Mouse (Mus musculus) limb, embryonic 15.5 days (tissue): ENCODE results near the gene 4930430F08Rik. TPM values are rescaled to one million over a fixed set of nuclear protein-coding genes. Genes with fewer than 3 reads are reported as not detected.

Source experiments
- ATAC-seq: fragments of 200-750 bp; cut with Nextera tagmentation; 2 replicates; pipeline ENCODE4 v1.8.0; 2017; ENCODE audit warnings: low read depth, moderate TSS enrichment; ENCODE audit not compliant: insufficient number of reproducible peaks, low FRiP score, low TSS enrichment
- H3K27ac ChIP-seq: fragments of 300-500 bp; sonication (generic); 2 replicates; pipeline ENCODE4 v1.5.1; 2015; ENCODE audit warnings: moderate library complexity, mild to moderate bottlenecking, inconsistent platforms
- H3K27me3 ChIP-seq: fragments of 300-500 bp; sonication (generic); 2 replicates; pipeline ENCODE4 v1.6.1; 2015; ENCODE audit warnings: inconsistent platforms
- H3K36me3 ChIP-seq: fragments of 300-500 bp; sonication (generic); 2 replicates; pipeline ENCODE4 v1.6.1; 2015; ENCODE audit warnings: inconsistent platforms
- H3K4me1 ChIP-seq: fragments of 300-500 bp; sonication (generic); 2 replicates; pipeline ENCODE4 v1.6.1; 2015; ENCODE audit warnings: inconsistent platforms
- H3K4me2 ChIP-seq: fragments of 300-500 bp; sonication (generic); 2 replicates; pipeline ENCODE4 v1.6.1; 2015; ENCODE audit warnings: mild to moderate bottlenecking, inconsistent platforms
- H3K4me3 ChIP-seq: fragments of 300-500 bp; sonication (generic); 2 replicates; pipeline ENCODE4 v1.5.1; 2015; ENCODE audit warnings: mild to moderate bottlenecking, inconsistent platforms
- H3K9ac ChIP-seq: fragments of 300-500 bp; sonication (generic); 2 replicates; pipeline ENCODE4 v1.6.1; 2015; ENCODE audit warnings: inconsistent platforms
- H3K9me3 ChIP-seq: fragments of 300-500 bp; sonication (generic); 2 replicates; pipeline ENCODE4 v1.6.1; 2016; ENCODE audit warnings: inconsistent platforms
- WGBS: fragments of 180-500 bp; shearing (Covaris S2); methylation state at CpG from one replicate; pipeline ENCODE4 v1.1.7; 2015; 5-methylcytosine and 5-hydroxymethylcytosine counted together
- polyA plus RNA-seq: library from polyadenylated mRNA; unstranded; fragments of >200 nt; fragmentation: Nextera tagmentation; extraction: Ambion mirVana; gene quantifications from 2 replicates; pipeline ENCODE4 v1.2.1, GENCODE M21; 2015

The 4930430F08Rik gene
- 10.2 and 10.8 TPM in 2 replicates for polyA plus RNA-seq

DNA sequence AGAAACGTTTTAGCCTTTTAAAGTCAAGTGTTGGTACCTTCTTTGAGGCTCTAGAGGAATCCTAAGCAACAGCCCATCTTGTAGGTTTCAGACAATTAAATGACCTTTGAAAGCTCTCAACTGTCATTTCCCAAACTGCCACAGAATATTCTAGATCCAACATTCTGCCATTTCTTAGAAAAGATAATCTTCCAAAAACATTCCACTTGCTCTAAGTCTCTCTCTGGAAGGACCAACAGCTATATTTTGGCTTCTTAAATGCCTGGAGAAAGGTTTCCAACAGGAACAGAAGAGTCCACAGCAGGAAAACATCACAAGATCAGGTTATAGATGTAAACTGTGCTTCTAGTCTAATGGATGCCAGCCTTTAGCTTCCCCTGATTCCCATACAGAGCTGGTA, at the start of gene 4930430F08Rik, which contains the start of gene 1700017N19Rik:
TSS of gene 4930430F08Rik (minus strand) at position 101 of the 400 bp plus-strand sequence.
TSS of gene 1700017N19Rik (plus strand) at position 162 of the 400 bp plus-strand sequence.
- Histone ChIP-seq H3K9ac (no peak within 1 kb of the TSS), H3K9me3 (no peaks in the 10 kb centered on the region), H3K27ac (no peak within 1 kb of the TSS), H3K27me3 (no peaks in the 10 kb centered on the region), H3K4me2 (peak within 1 kb of the TSS; percentile 63), H3K36me3 (no peaks in the 10 kb centered on the region), H3K4me1 (no peaks in the 10 kb centered on the region), H3K4me3 (peak within 1 kb of the TSS; percentile 81)
- ATAC-seq, result no peak
- WGBS, result 70% methylated on average over 1 of the region's 1 CpGs

DNA sequence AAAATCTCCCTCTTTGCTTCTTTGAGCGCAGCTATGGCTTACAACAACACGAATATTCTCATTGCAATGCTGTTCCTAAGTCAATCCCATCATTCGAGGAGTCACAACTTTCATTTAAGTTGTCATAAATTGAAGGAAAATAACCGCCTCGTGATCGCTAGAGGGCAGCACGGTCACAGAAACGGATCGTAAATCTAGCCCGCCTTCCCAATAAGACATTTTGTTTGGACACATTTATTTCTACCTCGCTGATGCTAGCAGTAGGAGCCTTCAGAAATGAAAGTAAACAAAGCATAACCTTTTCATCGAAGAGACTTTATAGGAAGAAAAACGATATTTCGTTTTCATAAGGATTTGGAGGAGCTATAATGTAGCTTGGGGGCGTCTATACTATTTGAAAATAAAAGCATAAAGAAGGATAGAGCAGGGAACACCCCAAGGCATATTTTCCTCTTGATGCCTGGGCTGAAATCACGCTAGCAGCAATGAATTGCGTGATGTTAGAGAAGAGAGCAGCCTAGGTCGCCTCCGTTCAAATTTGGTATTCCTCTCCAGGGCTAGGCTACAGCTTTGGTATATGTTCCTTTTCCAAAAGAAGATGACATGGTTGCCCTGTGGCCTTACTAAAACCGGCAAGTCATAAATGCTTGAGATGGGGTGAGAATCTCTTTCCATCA, 39.7 kb upstream of the 4930430F08Rik start:
- 25% methylated on average over 20 of the region's 20 CpGs for whole genome bisulfite sequencing
- no peak for ATAC-seq
- H3K36me3 ChIP-seq, result no peaks in the 10 kb centered on the region
- no peaks in the 10 kb centered on the region for H3K27me3 ChIP-seq
- H3K27ac ChIP-seq, result no peak overlapping the region
- peak overlapping the region; percentile 15; the same call in 1 of the 2 replicates for H3K4me3 ChIP-seq
- H3K4me2 ChIP-seq, result peak overlapping the region; percentile 27; the same call in 1 of the 2 replicates
- no peaks in the 10 kb centered on the region for H3K4me1 ChIP-seq
- H3K9me3 ChIP-seq, result no peaks in the 10 kb centered on the region
- no peak overlapping the region for H3K9ac ChIP-seq

DNA sequence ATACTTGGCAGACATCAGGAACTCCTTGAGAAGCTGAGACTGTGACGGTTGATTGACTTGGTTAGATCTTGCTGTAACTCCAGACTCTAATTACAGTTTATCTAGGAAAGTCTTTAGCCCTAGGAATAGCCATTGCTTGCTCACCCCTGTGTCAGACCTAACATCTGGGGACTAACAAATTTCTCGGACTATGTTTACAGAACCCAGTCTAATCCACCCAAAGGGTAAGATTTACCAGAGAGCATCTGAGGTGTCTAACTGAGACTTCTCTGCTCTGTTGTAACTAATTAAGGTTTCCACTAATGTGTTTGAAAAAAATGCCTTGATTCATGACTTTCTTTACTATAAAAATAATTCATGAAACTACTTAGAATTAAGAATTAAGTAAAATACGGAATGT, 32.3 kb upstream of the 4930430F08Rik start:
- H3K27ac ChIP-seq, result no peak overlapping the region
- H3K9me3 ChIP-seq, result no peaks in the 10 kb centered on the region
- H3K4me2 ChIP-seq, result no peak overlapping the region
- H3K27me3 ChIP-seq, result no peaks in the 10 kb centered on the region
- no peaks in the 10 kb centered on the region for H3K4me1 ChIP-seq
- 63% methylated on average over 3 of the region's 3 CpGs for WGBS
- H3K4me3 ChIP-seq, result no peak overlapping the region
- no peaks in the 10 kb centered on the region for H3K36me3 ChIP-seq
- no peak overlapping the region for H3K9ac ChIP-seq
- no peak for ATAC-seq

DNA sequence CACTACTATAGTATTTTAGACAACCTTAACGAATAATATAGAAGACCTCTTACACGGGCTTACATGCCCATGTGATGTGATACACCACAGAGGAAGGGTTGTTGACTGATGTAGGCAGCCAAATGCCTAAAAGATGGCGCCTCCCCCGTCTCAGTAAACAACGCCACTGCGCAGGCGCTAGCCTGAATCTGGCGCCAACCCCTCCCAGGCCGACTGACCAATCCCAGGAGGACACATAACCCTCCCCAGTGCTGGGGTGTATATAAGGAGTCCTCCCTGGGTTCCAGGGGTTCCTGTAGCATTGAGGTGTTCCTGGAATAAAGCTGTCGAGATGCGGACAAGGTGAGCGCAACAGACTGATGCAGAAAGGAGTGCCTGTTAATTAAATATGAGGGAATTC, 29.8 kb upstream of the 4930430F08Rik start:
- Histone ChIP-seq H3K36me3 (no peaks in the 10 kb centered on the region), H3K27ac (no peak overlapping the region), H3K27me3 (no peaks in the 10 kb centered on the region), H3K4me3 (no peak overlapping the region), H3K9ac (no peak overlapping the region), H3K9me3 (no peaks in the 10 kb centered on the region), H3K4me1 (no peaks in the 10 kb centered on the region), H3K4me2 (no peak overlapping the region)
- no peak for ATAC-seq
- WGBS, result 90% methylated on average over 12 of the region's 12 CpGs

DNA sequence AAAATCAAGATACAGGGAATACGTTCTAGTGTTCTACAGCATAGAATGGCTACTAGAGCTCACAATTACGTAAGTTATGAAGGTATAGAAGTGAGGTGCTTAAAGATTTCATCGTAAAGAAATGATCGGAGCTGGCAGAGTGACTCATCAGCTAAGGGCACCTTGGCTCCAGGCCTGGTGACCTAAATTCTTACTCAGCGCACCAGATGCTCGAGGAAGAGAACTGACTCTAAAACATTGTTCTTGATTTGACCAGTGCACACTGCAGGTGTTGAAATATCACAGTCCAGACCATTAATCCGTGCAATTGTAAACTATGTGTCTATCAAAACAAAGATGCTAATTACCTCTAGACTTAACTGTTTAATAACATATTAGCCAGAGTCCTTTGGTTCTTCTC, 29.3 kb upstream of the 4930430F08Rik start:
- Histone ChIP-seq H3K27me3 (no peaks in the 10 kb centered on the region), H3K4me3 (no peak overlapping the region), H3K27ac (no peak overlapping the region), H3K4me2 (no peak overlapping the region), H3K9me3 (no peaks in the 10 kb centered on the region), H3K9ac (no peak overlapping the region), H3K36me3 (no peaks in the 10 kb centered on the region), H3K4me1 (no peaks in the 10 kb centered on the region)
- no peak for ATAC-seq
- 80% methylated on average over 7 of the region's 7 CpGs for WGBS

DNA sequence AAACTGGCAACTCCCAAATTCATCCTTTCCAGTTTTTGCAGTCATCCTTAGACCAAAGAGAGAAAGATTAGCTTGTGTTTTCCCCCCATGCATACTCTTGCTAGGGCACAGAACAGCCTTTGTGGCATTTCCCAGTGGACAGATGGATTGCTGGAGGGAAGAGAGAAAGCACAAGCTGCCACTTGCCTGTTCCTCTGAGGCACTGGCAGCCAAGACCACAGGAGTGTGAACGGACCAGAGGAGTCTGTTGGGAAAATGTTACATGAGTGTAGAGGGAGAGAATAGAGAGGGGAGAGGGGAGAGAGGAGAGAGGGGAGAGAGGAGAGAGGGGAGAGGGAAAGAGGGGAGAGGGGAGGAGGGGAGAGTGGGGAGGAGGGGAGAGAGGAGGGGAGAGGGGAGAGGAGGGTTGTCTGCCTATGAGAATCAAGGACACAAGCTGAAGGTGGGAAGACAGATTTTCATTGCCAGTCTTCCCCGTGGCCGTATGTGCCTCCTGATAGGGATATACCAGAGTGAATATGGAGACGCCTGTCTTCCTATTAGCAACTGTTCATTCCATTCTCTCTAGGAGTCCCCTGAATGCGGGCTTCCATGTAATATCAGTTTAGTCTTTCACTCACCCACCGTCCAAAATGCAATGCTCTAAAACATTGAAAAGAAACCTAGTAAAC, 27.1 kb upstream of the 4930430F08Rik start:
- H3K4me2 ChIP-seq, result no peak overlapping the region
- no peaks in the 10 kb centered on the region for H3K36me3 ChIP-seq
- ATAC-seq, result no peak
- no peak overlapping the region for H3K27ac ChIP-seq
- no peaks in the 10 kb centered on the region for H3K27me3 ChIP-seq
- 64% methylated on average over 6 of the region's 6 CpGs for WGBS
- H3K4me3 ChIP-seq, result no peak overlapping the region
- H3K9ac ChIP-seq, result no peak overlapping the region
- no peaks in the 10 kb centered on the region for H3K4me1 ChIP-seq
- no peaks in the 10 kb centered on the region for H3K9me3 ChIP-seq

DNA sequence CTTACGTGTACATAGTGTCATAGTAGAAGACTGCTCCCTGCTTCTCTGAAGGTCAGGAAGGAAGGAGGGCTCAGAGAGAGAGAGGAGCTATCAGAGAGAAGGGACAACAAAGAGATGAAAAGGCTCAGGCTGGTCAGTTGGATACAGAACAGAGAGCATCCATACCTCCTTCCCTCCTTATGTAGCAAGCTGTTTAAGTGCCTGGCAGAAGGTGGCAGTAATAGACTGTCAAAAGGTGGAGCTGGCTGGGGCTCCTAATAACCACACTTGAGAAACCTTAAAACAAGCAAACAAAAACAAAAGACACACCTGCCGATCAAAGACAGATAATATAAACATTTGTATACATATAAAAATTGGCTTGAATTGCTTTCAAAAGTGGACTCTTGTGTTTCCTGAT, 14.0 kb upstream of the 4930430F08Rik start:
- Histone ChIP-seq H3K4me3 (no peak overlapping the region), H3K36me3 (no peaks in the 10 kb centered on the region), H3K27ac (no peak overlapping the region), H3K9ac (no peak overlapping the region), H3K27me3 (no peaks in the 10 kb centered on the region), H3K4me2 (no peak overlapping the region), H3K4me1 (no peaks in the 10 kb centered on the region), H3K9me3 (no peaks in the 10 kb centered on the region)
- ATAC-seq, result no peak
- WGBS, result 63% methylated on average over 2 of the region's 2 CpGs

DNA sequence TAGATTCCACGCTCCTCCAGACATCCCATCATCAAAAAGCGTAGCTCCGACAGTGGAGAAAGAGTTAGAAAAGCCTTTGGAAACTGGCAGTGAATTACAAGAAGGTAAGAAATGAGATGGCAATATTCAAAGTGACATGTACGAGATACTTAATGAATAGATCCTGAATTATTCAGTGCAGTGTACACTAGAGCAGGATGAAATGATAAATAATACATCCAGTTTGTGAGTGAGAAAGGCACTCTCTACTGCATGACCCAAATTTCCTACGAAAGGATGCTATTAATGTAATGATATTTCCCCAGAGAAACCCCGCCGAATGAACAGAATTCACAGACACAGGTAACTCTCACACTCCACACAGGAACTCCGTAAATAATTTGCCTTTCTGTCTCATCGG, 13.3 kb upstream of the 4930430F08Rik start:
- Histone ChIP-seq H3K4me3 (no peak overlapping the region), H3K27me3 (no peaks in the 10 kb centered on the region), H3K27ac (no peak overlapping the region), H3K4me1 (no peaks in the 10 kb centered on the region), H3K36me3 (no peaks in the 10 kb centered on the region), H3K9me3 (no peaks in the 10 kb centered on the region), H3K9ac (no peak overlapping the region), H3K4me2 (no peak overlapping the region)
- no peak for ATAC-seq
- 85% methylated on average over 9 of the region's 9 CpGs for WGBS

DNA sequence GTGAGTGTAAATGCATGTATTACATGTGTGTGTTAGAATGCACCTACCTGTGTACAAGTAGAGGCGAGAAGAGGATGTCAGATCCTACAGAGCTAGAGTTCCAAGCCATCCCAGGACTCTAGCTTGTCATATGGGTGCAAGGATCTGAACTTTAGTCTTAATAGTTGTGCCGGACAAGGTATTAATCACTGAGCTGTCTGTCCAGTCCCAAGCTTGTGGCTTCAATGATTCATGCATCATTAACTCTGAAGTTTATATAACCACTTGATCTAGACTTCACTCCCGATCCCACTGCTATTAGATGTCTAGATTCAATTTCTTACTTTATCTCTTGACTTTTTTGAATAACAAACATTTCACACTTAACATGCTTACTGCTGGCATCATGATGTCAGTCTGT, 8.1 kb upstream of the 4930430F08Rik start:
- no peak for ATAC-seq
- Histone ChIP-seq H3K27ac (no peak overlapping the region), H3K9me3 (no peaks in the 10 kb centered on the region), H3K36me3 (no peaks in the 10 kb centered on the region), H3K4me1 (no peaks in the 10 kb centered on the region), H3K9ac (no peak overlapping the region), H3K4me2 (no peak overlapping the region), H3K27me3 (no peaks in the 10 kb centered on the region), H3K4me3 (no peak overlapping the region)
- WGBS, result 82% methylated on average over 3 of the region's 3 CpGs

DNA sequence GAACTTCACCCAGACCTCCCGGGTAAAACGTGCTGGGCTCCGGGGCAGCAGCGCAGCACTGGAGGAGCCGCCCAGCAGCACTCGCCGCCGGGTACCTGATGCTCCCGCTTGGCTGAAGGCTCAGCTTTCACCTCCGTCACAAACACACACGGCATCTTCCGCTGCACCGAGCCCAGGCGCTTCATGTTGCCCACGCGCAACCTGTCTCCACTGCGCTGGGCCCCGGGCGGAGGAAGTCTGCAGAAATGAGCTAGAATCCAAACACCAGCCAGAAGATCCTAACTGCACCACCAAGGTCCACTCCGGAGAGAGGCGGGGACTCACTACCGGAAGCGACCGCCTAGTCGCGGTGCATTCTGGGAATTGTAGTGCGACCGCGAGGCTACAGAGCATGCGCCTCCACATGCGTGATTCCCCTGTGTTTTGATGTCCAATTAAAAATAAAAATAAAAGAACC, 1.3 kb downstream of the 4930430F08Rik start:
- no peaks in the 10 kb centered on the region for H3K9me3 ChIP-seq
- H3K36me3 ChIP-seq, result peaks cover 4% of the 10 kb centered on the region
- peak overlapping the region; percentile 85 for H3K27ac ChIP-seq
- H3K4me2 ChIP-seq, result peak overlapping the region; percentile 63
- WGBS, result under 1% methylated on average over 31 of the region's 31 CpGs
- peak overlapping the region; percentile 81 for H3K4me3 ChIP-seq
- H3K4me1 ChIP-seq, result no peaks in the 10 kb centered on the region
- H3K27me3 ChIP-seq, result no peaks in the 10 kb centered on the region
- peak overlapping the region; percentile 74 for H3K9ac ChIP-seq
- ATAC-seq, result peak; percentile 95

DNA sequence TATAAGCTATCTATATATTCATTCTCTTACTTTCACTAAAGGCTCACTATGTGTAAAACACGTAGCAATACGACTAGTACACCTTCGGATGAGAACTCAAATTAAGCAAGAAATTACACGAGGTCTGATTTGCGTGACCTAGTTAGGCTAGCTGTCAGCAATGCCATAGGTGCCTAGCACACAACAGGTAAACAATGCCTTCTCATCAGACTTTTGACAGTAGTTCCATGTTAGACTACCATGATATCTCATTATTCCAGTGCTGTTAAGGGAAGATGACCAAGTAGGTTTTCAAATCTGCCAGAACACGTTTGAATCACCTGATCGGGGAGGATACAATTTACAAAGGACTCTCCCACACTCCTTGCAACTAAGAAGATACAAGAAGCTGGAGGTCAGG, 1.7 kb downstream of the 4930430F08Rik start:
- no peak; the same call in 1 of the 2 replicates for ATAC-seq

DNA sequence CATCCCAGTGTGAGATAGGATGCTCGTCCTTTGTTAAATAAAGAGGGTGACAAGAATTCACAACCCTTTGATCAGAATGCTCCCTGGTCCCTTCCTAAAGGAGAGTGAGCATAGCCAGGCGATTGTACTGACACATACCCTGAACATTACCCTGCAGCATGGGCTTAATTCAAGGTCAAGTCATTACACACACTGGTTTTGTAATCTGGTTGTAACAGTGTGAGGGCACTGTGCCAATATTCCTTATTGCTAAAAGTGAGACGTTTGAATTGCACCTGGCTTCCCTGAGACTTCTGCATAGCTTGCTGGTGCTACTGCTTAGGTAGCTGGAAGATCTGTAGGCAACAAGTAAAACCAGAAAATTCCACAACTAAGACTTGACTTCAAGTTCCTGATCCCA, 6.0 kb downstream of the 4930430F08Rik start:
- H3K4me3 ChIP-seq, result no peak overlapping the region
- H3K9ac ChIP-seq, result no peak overlapping the region
- no peaks in the 10 kb centered on the region for H3K9me3 ChIP-seq
- 70% methylated on average over 3 of the region's 3 CpGs for WGBS
- no peaks in the 10 kb centered on the region for H3K4me1 ChIP-seq
- no peaks in the 10 kb centered on the region for H3K27me3 ChIP-seq
- no peak overlapping the region for H3K4me2 ChIP-seq
- no peak for ATAC-seq
- H3K36me3 ChIP-seq, result peaks cover 7% of the 10 kb centered on the region
- H3K27ac ChIP-seq, result no peak overlapping the region

More for the DNA sequence above, 1.7 kb downstream of the 4930430F08Rik start:
- peak overlapping the region; percentile 63 for H3K4me2 ChIP-seq
- H3K4me3 ChIP-seq, result peak overlapping the region; percentile 81
- peaks cover 7% of the 10 kb centered on the region for H3K36me3 ChIP-seq
- no peaks in the 10 kb centered on the region for H3K9me3 ChIP-seq
- peak overlapping the region; percentile 74 for H3K9ac ChIP-seq
- whole genome bisulfite sequencing, result 36% methylated on average over 7 of the region's 7 CpGs
- no peaks in the 10 kb centered on the region for H3K4me1 ChIP-seq
- peak overlapping the region; percentile 85 for H3K27ac ChIP-seq
- H3K27me3 ChIP-seq, result no peaks in the 10 kb centered on the region
